Mouse (Mus musculus) spleen, adult 2 months (tissue): ENCODE data around the gene Gdpd5.
A peak's percentile ranks its signal among the peaks of the same experiment; 100 is the strongest.

Source experiments
- CTCF ChIP-seq: fragments of 200-500 bp; IDR thresholded peaks from 2 replicates; pipeline ENCODE4 v1.5.1; 2011; ENCODE audit warnings: mild to moderate bottlenecking, inconsistent platforms; ENCODE audit not compliant: insufficient read depth, insufficient read length, insufficient replicate concordance; ENCODE audit errors: extremely low read depth
- POLR2A ChIP-seq: fragments of 200-500 bp; IDR thresholded peaks from 2 replicates; pipeline ENCODE4 v1.6.1; 2011; ENCODE audit warnings: low read depth, low read length, inconsistent platforms

- TF ChIP-seq POLR2A (no peak), CTCF (peak; percentile 31; the same call in 1 of the 2 replicates)
Measured at GRCm38 (mm10) chr7:99444012-99444411, 62.8 kb downstream of the Gdpd5 start.
